Mouse (Mus musculus) embryonic fibroblast, embryonic 13.5 days (primary cell): ENCODE results near the gene Gm8797. TPM values are rescaled to one million over a fixed set of nuclear protein-coding genes. Genes with fewer than 3 reads are reported as not detected.
"Not testable (repeated sequence)": the region's sequence is repeated elsewhere in the genome, so short reads cannot be mapped to it uniquely, and the experiment has no call there.

Experiments
- H3K27ac ChIP-seq: 2 replicates; pipeline ENCODE4 v1.5.1; 2012; ENCODE audit warnings: low read length, control low read depth, inconsistent platforms; ENCODE audit not compliant: insufficient read depth
- H3K4me1 ChIP-seq: 2 replicates; pipeline ENCODE4 v1.6.1; 2011; ENCODE audit warnings: low read length; ENCODE audit not compliant: control insufficient read depth, insufficient read depth
- H3K4me3 ChIP-seq: 2 replicates; pipeline ENCODE4 v1.5.1; 2011; ENCODE audit warnings: mild to moderate bottlenecking, control low read depth, low read length; ENCODE audit not compliant: insufficient read depth
- CTCF ChIP-seq: IDR thresholded peaks from 2 replicates; pipeline ENCODE4 v1.5.1; 2011; ENCODE audit warnings: mild to moderate bottlenecking, control low read depth, low read length, moderate library complexity, borderline replicate concordance; ENCODE audit not compliant: insufficient read depth
- POLR2A ChIP-seq: IDR thresholded peaks from 2 replicates; pipeline ENCODE4 v1.6.1; 2011; ENCODE audit warnings: low read depth, mild to moderate bottlenecking, control low read depth, low read length, moderate library complexity
- polyA plus RNA-seq: library from polyadenylated mRNA; stranded (reverse); fragments of >200 nt; gene quantifications from 2 replicates; pipeline ENCODE4 v1.2.4, GENCODE M21; 2011; ENCODE audit warnings: low read depth; ENCODE audit not compliant: missing spikeins, insufficient read length

Gm8797 gene
- polyA plus RNA-seq, result 992 and 999 TPM in 2 replicates

DNA sequence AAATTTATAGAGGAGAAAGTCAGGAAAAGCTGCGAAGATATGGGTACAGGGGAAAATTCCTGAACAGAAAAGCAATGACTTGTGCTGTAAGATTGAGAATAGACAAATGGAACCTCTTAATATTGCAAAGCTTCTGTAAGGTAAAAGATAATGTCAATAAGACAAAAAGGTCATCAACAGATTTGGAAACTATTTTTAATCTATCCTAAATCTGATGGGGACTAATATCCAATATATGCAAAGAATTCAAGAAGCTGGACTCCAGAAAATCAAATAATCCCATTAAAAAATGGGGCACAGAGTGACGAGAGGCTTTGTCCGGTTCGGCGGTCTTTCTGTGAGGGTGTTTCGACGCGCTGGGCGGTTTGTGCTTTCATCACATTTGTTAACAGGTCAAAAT lies at the start of gene Gm8797:
Gm8797 (plus strand) TSS at position 301 of the 400 bp plus-strand sequence.
- not testable (repeated sequence) for H3K4me1 ChIP-seq, H3K27ac ChIP-seq, H3K4me3 ChIP-seq

DNA sequence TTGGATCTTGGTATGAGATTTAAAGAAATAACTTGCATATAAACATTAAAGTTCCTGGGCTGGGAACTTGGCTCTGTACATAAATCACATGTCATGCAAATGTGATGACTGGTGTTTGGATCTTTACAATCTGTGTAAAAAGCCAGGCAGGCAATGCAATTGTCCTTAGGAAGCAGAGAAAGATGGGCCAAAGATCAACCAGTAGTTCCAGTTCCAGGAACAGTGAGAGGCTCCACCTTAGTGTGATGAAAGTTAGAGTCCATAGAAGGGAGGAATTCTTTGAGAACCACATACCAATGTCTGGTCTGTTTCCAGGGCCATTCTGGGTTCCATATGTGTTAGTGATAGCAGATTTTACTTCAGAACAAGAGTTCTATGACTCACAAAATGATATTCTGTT lies 36.1 kb upstream of the Gm8797 start:
- Histone ChIP-seq H3K27ac (no peak overlapping the region), H3K4me1 (no peaks in the 10 kb centered on the region), H3K4me3 (no peak overlapping the region)
- TF ChIP-seq POLR2A (no peak), CTCF (no peak)

DNA sequence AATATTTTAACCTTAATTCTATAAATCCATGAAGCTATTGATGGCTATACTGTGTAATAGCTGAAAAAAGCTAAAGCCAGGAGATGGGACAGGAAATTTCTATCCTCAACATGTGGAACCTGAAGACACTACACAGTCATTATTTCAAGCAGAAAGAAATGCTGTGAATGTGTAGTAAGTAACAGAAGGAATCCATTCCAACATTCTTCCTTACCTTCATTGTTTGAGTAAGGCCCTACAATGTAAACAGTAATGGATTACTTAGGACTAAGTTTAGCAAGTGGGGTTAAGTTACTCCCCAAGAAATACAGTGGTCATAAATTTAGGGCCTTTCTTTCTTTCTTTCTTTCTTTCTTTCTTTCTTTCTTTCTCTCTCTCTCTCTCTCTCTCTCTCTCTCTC lies 17.7 kb upstream of the Gm8797 start:
- TF ChIP-seq POLR2A (no peak), CTCF (no peak)
- H3K4me3 ChIP-seq, result no peak overlapping the region
- no peak overlapping the region for H3K27ac ChIP-seq
- H3K4me1 ChIP-seq, result no peaks in the 10 kb centered on the region

DNA sequence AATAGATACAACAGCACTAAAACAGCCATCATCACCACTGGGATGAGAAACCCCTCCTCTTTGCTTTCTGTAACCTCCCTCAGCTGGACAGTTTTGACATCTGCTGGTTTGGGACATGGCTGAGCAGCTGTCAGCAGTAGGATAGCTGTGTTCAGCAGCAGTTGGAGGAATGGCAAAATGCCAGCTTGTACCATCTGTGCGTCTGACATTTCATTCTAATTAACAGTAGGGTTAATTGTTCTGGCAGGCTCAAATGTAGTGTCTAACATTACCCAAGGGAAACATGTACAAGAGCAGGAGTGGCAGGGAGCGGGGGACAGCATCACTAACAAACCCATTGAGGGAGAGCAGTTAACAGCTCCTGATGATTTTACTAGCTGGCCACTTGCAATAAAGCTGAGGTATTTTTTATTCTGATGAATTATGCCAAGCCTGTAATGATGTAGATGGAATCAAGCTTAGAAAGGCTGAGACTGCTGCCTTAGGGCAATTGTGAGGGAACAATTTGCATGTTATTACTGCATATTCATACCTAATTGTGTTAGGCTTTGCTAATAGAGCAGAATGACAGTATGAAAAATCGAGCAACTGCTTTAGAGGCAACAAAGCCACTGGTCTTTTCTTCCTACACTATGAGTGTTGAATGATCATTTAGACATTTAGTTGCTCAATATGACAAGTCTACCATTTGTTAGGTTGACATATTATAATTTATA lies 4.3 kb downstream of the Gm8797 start:
- no peak overlapping the region for H3K4me3 ChIP-seq
- no peaks in the 10 kb centered on the region for H3K4me1 ChIP-seq
- H3K27ac ChIP-seq, result no peak overlapping the region
- TF ChIP-seq CTCF (no peak), POLR2A (no peak)

DNA sequence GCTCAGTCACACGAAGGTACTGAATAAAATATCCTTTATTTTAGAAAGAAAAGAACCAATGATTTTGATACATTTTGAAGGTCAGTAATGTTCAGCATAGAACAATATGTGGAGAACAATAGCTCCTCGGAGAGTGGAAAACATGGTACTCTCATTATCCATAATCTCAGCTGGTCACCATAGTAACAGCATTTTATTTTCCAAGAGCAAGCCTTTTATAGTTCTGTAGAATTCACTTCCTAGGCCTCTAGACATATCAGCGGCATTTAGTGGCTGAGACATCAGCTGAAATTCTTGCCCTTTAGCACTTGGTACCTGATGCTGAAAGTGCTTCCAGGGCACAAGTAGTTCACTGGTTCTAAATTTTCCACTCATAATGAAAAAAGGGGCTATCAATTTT lies 15.7 kb downstream of the Gm8797 start:
- TF ChIP-seq POLR2A (no peak), CTCF (no peak)
- Histone ChIP-seq H3K4me1 (no peaks in the 10 kb centered on the region), H3K4me3 (no peak overlapping the region), H3K27ac (no peak overlapping the region)

DNA sequence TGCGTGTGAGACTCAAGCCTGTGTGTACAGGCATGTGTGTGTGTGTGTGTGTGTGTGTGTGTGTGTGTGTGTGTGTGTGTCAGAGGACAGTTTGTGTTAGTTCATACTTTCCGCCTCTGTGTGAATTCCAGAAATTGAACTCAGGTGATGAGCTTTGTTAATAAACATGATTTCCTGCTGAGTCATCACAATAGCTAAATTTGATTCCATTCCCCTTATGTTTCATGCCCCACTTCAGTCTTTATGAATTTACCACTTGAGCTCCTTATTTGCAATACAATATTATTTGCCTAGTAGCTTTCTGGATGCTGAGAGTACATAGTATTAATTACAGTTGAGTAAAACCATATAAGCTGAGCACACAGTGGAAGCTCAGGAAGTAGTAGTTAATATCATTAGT lies 26.3 kb downstream of the Gm8797 start:
- Histone ChIP-seq H3K4me3 (no peak overlapping the region), H3K27ac (no peak overlapping the region)
- no peak for TF ChIP-seq CTCF
- no peak for TF ChIP-seq POLR2A

More for the DNA sequence above, 26.3 kb downstream of the Gm8797 start:
- H3K4me1 ChIP-seq, result no peaks in the 10 kb centered on the region
